Mouse (Mus musculus): ENCODE results near the gene Phc2.
"Not testable (repeated sequence)": the region's sequence is repeated elsewhere in the genome, so short reads cannot be mapped to it uniquely, and the experiment has no call there.

GRCm38 (mm10) chr4:128611726-128612125 lies 42.8 kb upstream of the Phc2 start:
- not testable (repeated sequence) for TF ChIP-seq POLR2A (IDR thresholded peaks at IDR 0.05; ENCODE audit: insufficient read length, low read depth); MAX (IDR thresholded peaks at IDR 0.05; ENCODE audit: low read depth)

Measured in myocyte (in vitro differentiated cells).